Mouse (Mus musculus): ENCODE data around the gene Kalrn. TPM values are rescaled to one million over a fixed set of nuclear protein-coding genes. Genes with fewer than 3 reads are reported as not detected.

Gene Kalrn
- polyA plus RNA-seq, 1 experiment from 2014 or later: 12.7 TPM

DNA sequence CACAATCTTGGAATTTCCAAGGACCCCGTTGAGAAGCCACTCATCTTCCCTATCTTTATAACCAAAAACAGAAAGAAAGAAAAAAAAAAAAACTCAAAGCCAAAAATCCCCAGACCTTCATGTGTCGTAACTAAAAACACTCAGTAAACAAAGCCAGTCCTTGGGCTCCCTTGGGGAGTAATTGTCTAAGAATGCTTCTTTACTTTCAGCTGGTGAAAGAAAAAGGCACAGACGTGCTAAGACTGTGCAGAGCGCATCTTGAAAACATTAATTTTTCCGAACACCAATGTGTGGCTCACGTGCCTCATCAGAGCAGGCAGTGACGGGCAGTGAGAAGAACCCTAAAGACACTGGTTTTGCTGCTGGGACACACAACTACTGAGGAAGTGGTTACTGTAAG, 47.0 kb downstream of the Kalrn start:
- DNase-seq: no peak
- H3K4me3 ChIP-seq (replicated peaks): no peak overlapping the region
- WGBS (ENCODE audit: insufficient replicate concordance): 65% methylated on average over 7 of the region's 7 CpGs
- H3K4me1 ChIP-seq (replicated peaks): peaks cover 7% of the 10 kb centered on the region; the same call in 1 of the 2 replicates
- no peak overlapping the region for H3K9ac ChIP-seq
- no peaks in the 10 kb centered on the region for H3K9me3 ChIP-seq (replicated peaks)
- H3K27me3 ChIP-seq: no peaks in the 10 kb centered on the region
- H3K27ac ChIP-seq: no peak overlapping the region
- no peaks in the 10 kb centered on the region for H3K36me3 ChIP-seq
- ATAC-seq (ENCODE audit: low read depth): no peak
- H3K4me2 ChIP-seq: no peak overlapping the region

DNA sequence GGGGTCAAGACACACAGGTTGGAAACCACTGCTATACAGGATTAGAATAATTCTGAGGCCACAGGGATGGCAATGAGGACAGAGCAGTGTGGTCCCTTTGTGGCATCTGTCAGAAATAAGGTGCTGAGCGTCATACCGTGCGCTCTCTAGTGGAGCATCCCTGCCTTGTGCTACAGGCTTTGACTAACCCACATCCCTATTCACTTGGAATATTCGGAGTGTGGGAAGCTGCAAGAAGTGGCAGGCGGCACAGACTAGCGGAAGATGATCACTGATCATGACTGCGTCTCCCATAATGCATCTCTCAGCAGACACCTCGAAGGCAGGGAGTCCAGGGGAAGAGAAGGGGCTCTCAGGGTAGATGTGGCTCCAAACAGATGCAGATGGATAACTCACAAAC, 47.5 kb downstream of the Kalrn start:
- H3K36me3 ChIP-seq: no peaks in the 10 kb centered on the region
- ATAC-seq (ENCODE audit: low read depth) (no peak), DNase-seq (no peak)
- 70% methylated on average over 8 of the region's 8 CpGs for WGBS (ENCODE audit: insufficient replicate concordance)
- H3K27me3 ChIP-seq: no peaks in the 10 kb centered on the region
- no peak overlapping the region for H3K4me3 ChIP-seq (replicated peaks)
- H3K4me2 ChIP-seq: no peak overlapping the region
- no peak overlapping the region for H3K9ac ChIP-seq
- H3K9me3 ChIP-seq (replicated peaks): no peaks in the 10 kb centered on the region
- H3K4me1 ChIP-seq (replicated peaks): peaks cover 7% of the 10 kb centered on the region; the same call in 1 of the 2 replicates
- no peak overlapping the region for H3K27ac ChIP-seq

DNA sequence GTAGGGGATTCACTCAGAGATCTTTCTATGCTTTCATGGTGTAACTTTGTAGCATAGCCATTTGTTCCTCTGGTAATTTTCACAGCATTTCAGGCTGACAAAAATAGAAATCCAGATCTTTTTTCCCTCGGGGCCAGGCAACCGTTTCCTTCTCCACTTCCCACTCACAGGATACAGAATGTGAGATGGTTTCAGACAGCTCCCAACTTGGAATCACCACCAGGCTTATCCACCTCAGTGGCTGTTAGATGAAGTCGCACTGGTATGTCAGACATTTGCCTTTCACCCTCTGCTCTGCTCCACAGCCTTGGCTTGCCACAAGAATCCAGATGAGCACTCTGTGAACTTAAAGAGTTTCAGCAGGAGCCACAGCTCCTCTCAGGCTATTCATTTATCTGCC, 48.1 kb downstream of the Kalrn start:
- H3K4me2 ChIP-seq: no peak overlapping the region
- DNase-seq (no peak), ATAC-seq (ENCODE audit: low read depth) (no peak)
- peaks cover 7% of the 10 kb centered on the region; the same call in 1 of the 2 replicates for H3K4me1 ChIP-seq (replicated peaks)
- no peaks in the 10 kb centered on the region for H3K27me3 ChIP-seq
- H3K9ac ChIP-seq: no peak overlapping the region
- WGBS (ENCODE audit: insufficient replicate concordance): 37% methylated on average over 3 of the region's 3 CpGs
- no peak overlapping the region for H3K4me3 ChIP-seq (replicated peaks)
- no peaks in the 10 kb centered on the region for H3K9me3 ChIP-seq (replicated peaks)
- H3K36me3 ChIP-seq: no peaks in the 10 kb centered on the region
- H3K27ac ChIP-seq: no peak overlapping the region

DNA sequence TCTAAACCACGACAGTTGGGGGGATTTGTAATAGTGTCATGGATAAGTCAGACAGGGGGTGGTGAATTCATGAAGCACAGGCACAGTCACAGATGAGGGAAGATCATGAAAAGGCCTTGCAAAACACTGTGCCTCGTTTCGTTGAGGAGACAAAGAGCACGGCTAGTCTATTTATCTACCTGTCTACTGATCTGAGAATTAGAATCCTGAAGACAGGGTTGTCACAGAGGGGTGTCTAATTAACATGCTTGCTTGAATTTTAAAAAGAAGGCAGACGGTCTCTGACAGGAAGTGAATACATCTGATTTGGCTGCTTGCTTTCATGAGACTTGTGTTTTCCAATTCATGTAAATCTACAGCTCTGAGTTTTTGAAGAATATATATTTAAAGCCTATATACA, 52.3 kb downstream of the Kalrn start:
- Histone ChIP-seq H3K27me3 (no peaks in the 10 kb centered on the region), H3K4me1 (replicated peaks) (no peaks in the 10 kb centered on the region), H3K9ac (no peak overlapping the region), H3K36me3 (no peaks in the 10 kb centered on the region), H3K4me3 (replicated peaks) (no peak overlapping the region), H3K27ac (no peak overlapping the region), H3K4me2 (no peak overlapping the region), H3K9me3 (replicated peaks) (no peaks in the 10 kb centered on the region)
- ATAC-seq (ENCODE audit: low read depth) (no peak), DNase-seq (no peak)
- WGBS (ENCODE audit: insufficient replicate concordance): 49% methylated on average over 5 of the region's 5 CpGs

DNA sequence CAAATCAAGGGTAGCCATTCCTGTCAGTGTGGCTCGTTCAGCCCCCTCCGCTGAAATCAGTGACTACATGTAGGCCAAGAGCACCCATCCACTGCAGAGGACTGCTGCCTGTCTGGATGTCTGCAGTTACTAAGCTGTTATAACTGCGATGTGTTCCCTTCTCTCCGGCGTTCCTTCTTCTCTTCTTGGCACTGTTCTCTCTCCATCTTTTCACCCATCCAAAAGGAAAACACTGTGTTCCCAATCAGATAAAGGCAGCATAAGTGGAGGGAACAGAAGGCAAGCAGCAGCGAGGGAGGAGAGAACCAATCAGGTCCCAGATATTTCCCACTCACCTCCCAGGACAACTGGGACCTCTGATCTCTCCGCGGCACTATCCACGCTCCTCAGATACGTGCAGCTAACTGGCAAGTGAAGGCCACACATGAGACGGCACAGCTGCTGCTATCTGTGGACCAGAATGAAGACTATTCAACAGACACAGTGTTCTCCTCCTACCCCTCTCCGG, 56.4 kb downstream of the Kalrn start:
- DNase-seq (no peak), ATAC-seq (ENCODE audit: low read depth) (no peak)
- Histone ChIP-seq H3K4me1 (replicated peaks) (no peaks in the 10 kb centered on the region), H3K9ac (no peak overlapping the region), H3K4me3 (replicated peaks) (no peak overlapping the region), H3K27me3 (no peaks in the 10 kb centered on the region), H3K9me3 (replicated peaks) (no peaks in the 10 kb centered on the region), H3K36me3 (no peaks in the 10 kb centered on the region), H3K4me2 (no peak overlapping the region), H3K27ac (no peak overlapping the region)
- WGBS (ENCODE audit: insufficient replicate concordance): 69% methylated on average over 12 of the region's 12 CpGs

DNA sequence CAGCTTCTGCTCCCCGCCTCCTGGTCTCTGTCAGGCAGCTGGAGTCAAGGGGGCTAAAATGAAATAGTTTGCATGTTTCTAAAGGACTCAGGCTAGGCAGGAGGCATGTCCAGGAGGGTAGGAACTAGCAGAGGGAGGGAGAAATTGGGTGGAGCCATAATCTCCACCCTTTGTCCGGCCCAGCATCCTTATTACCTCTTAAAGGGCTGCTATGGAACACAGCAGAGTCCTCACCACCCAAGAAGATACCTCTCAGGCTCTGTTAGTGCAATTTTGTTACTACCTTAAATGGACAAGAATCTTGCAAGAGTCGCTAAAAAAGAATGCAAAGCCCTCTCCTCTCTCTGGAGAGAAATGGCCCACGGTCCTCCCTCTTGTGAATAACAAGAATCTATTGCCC, 57.8 kb downstream of the Kalrn start:
- DNase-seq (no peak), ATAC-seq (ENCODE audit: low read depth) (no peak)
- Histone ChIP-seq H3K36me3 (no peaks in the 10 kb centered on the region), H3K4me3 (replicated peaks) (no peak overlapping the region), H3K4me2 (no peak overlapping the region), H3K27ac (no peak overlapping the region), H3K4me1 (replicated peaks) (no peaks in the 10 kb centered on the region), H3K9ac (no peak overlapping the region), H3K9me3 (replicated peaks) (no peaks in the 10 kb centered on the region), H3K27me3 (no peaks in the 10 kb centered on the region)
- 61% methylated on average over 4 of the region's 4 CpGs for whole genome bisulfite sequencing (ENCODE audit: insufficient replicate concordance)

DNA sequence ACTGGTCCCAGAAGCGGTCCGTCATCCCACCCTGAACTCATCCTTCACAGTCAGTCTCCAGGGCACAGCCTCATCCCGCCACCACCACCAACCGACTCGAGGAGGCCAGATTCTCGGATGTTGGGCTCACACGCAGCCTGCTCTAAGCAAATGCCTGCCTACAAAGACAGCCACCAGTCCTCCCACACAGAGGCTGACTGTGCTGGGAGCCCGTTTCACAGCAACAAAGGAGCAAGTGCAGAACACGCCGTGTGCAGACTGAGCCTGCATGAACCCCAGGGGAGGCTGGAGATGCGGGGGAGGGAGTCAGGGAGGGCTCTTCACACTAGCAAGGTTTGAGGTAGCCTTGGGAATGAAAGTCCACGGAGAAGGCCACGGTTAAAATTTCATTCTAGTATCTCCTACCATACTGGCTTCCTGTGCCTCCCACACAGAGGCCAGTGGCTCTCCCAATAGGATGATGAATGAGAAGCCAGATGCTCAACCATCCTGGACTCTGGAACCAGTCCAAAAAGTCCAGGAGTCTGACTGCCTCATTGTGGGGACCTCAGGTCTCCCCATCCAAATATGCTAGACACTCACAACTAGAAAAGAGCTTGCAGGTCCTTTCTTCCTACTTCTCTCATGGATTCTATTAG, 59.3 kb downstream of the Kalrn start:
- H3K36me3 ChIP-seq: no peaks in the 10 kb centered on the region
- no peak overlapping the region for H3K9ac ChIP-seq
- H3K4me2 ChIP-seq: no peak overlapping the region
- no peak for ATAC-seq (ENCODE audit: low read depth)
- H3K4me3 ChIP-seq (replicated peaks): no peak overlapping the region
- 66% methylated on average over 13 of the region's 13 CpGs for WGBS (ENCODE audit: insufficient replicate concordance)
- no peak for DNase-seq
- H3K4me1 ChIP-seq (replicated peaks): no peaks in the 10 kb centered on the region
- no peaks in the 10 kb centered on the region for H3K9me3 ChIP-seq (replicated peaks)
- H3K27ac ChIP-seq: no peak overlapping the region
- H3K27me3 ChIP-seq: no peaks in the 10 kb centered on the region

DNA sequence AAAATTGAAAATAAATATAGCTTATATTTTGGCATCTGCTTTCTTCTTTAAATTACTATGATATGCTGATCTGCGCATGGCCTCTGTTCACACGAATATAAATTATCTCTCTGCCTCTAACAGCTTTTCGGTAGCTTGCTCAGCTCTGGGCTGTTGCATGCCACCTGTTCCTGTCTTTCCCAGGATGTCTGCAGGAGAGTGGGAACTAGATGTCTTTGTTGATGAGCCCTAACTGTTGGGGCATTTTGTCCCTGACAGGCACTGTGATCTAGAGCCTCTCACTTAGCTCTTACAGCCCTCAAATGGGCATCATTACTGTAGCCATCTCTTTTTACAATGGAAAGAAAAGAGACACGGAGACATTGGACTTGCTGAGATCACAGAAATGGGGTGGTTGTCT, 61.0 kb downstream of the Kalrn start:
- H3K36me3 ChIP-seq: no peaks in the 10 kb centered on the region
- no peak for DNase-seq
- no peaks in the 10 kb centered on the region for H3K27me3 ChIP-seq
- H3K4me3 ChIP-seq (replicated peaks): no peak overlapping the region
- H3K9me3 ChIP-seq (replicated peaks): no peaks in the 10 kb centered on the region
- H3K9ac ChIP-seq: no peak overlapping the region
- 89% methylated on average over 4 of the region's 4 CpGs for WGBS (ENCODE audit: insufficient replicate concordance)
- H3K4me2 ChIP-seq: no peak overlapping the region
- peaks cover 9% of the 10 kb centered on the region; the same call in 1 of the 2 replicates for H3K4me1 ChIP-seq (replicated peaks)
- ATAC-seq (ENCODE audit: low read depth): no peak
- H3K27ac ChIP-seq: no peak overlapping the region

DNA sequence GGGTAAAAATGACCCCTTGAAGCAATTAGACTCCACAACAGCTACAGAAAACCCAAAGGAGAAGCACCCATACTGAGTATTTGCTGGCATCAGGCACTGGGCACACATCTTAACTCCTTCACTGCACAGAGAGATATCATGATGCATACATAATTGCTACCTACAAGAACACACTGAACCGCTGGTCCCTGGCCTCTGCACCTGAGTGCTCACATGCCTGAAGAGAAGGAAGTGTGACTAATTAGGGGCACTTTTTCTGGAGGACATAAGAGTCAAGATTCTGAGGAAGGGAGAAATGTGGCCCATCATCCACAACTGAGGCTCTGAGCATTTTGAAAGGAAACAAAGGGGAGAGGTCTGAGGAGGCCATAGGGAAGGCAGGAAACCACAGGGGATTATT, 65.2 kb downstream of the Kalrn start:
- H3K36me3 ChIP-seq: no peaks in the 10 kb centered on the region
- H3K4me1 ChIP-seq (replicated peaks): peaks cover 9% of the 10 kb centered on the region; the same call in 1 of the 2 replicates
- H3K4me2 ChIP-seq: no peak overlapping the region
- ATAC-seq (ENCODE audit: low read depth): no peak
- H3K4me3 ChIP-seq (replicated peaks): no peak overlapping the region
- H3K9me3 ChIP-seq (replicated peaks): no peaks in the 10 kb centered on the region
- DNase-seq: no peak
- 16% methylated on average over 1 of the region's 1 CpGs for WGBS (ENCODE audit: insufficient replicate concordance)
- H3K27ac ChIP-seq: no peak overlapping the region
- H3K9ac ChIP-seq: no peak overlapping the region
- no peaks in the 10 kb centered on the region for H3K27me3 ChIP-seq

DNA sequence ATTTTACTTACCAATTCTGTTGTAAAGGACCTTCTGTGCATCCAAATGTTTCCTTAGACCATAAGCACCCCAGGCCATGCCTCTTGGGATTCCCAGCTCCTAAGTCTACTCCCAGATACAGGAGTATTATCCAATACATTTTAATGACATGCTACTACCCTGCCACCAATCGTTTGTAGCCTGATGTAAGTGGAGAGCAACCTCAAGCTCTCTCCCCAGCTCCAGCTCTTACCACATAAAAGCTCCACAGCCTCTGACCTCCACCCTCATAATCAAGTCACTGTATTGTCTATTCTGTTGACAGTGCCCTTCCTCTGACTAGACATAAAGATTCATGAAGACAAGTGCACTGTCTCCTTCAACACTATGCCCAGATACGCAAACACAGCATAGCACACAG, 67.3 kb downstream of the Kalrn start:
- Histone ChIP-seq H3K4me1 (replicated peaks) (peaks cover 9% of the 10 kb centered on the region; the same call in 1 of the 2 replicates), H3K27me3 (no peaks in the 10 kb centered on the region), H3K4me2 (no peak overlapping the region), H3K9me3 (replicated peaks) (no peaks in the 10 kb centered on the region), H3K36me3 (no peaks in the 10 kb centered on the region), H3K4me3 (replicated peaks) (no peak overlapping the region), H3K27ac (no peak overlapping the region), H3K9ac (no peak overlapping the region)
- no peak for ATAC-seq (ENCODE audit: low read depth)
- DNase-seq: no peak
- 61% methylated on average over 2 of the region's 2 CpGs for WGBS (ENCODE audit: insufficient replicate concordance)

DNA sequence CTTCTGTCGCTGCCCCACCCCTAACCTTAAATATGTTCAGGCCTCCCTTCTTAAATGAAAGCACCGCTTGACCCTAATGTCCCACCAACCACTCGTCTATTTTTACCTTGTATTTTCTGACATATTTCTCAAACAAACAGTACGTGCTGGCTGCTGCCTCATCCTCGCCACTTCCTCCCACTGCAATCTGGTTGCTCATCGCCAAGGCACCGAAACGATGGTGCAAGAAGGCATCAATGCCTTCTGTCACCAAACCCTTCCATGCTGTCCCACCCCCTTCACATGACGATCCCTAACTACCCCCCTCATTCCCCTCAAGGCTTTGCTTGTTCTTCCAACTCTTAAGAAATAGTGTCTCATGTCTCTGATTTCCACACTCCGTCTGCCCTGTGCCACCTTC, 69.1 kb downstream of the Kalrn start:
- no peak overlapping the region for H3K4me3 ChIP-seq (replicated peaks)
- H3K4me1 ChIP-seq (replicated peaks): peaks cover 9% of the 10 kb centered on the region; the same call in 1 of the 2 replicates
- ATAC-seq (ENCODE audit: low read depth) (no peak), DNase-seq (no peak)
- no peaks in the 10 kb centered on the region for H3K9me3 ChIP-seq (replicated peaks)
- H3K9ac ChIP-seq: no peak overlapping the region
- WGBS (ENCODE audit: insufficient replicate concordance): 59% methylated on average over 10 of the region's 10 CpGs
- H3K27ac ChIP-seq: no peak overlapping the region
- H3K27me3 ChIP-seq: no peaks in the 10 kb centered on the region
- no peak overlapping the region for H3K4me2 ChIP-seq
- no peaks in the 10 kb centered on the region for H3K36me3 ChIP-seq

DNA sequence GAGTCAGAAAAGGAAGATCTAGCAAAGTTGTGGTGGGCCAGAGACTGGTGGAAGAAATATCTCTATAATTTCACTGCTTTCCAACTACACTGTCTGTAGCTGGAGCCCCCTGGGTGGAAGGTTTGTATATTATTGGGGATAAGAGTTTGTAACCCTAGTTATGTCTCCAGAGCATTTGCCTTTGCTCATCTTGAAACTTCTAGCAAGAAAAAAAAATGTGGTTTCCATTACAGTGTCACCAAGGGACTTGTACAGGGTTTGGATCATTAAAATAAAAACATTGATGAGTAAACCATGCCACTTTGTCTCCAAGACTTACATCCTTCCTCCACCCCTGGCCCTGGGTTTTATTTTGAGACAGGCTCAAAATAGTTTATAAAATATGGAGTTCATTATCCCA, 71.2 kb downstream of the Kalrn start:
- H3K4me2 ChIP-seq: no peak overlapping the region
- ATAC-seq (ENCODE audit: low read depth): no peak
- no peaks in the 10 kb centered on the region for H3K27me3 ChIP-seq
- H3K27ac ChIP-seq: no peak overlapping the region
- H3K4me1 ChIP-seq (replicated peaks): no peaks in the 10 kb centered on the region
- H3K36me3 ChIP-seq: no peaks in the 10 kb centered on the region
- H3K9ac ChIP-seq: no peak overlapping the region
- H3K4me3 ChIP-seq (replicated peaks): no peak overlapping the region
- no peak for DNase-seq
- no peaks in the 10 kb centered on the region for H3K9me3 ChIP-seq (replicated peaks)

All from liver, embryonic 13.5 days (tissue).